Mouse (Mus musculus) kidney, postnatal 10 days (tissue): ENCODE results near the gene Mad1l1.

ENCODE experiments used
- DNase-seq: peaks from one replicate; pipeline ENCODE4 v3.0.0; 2021; ENCODE audit warnings: mixed read lengths

Mad1l1 gene

DNA sequence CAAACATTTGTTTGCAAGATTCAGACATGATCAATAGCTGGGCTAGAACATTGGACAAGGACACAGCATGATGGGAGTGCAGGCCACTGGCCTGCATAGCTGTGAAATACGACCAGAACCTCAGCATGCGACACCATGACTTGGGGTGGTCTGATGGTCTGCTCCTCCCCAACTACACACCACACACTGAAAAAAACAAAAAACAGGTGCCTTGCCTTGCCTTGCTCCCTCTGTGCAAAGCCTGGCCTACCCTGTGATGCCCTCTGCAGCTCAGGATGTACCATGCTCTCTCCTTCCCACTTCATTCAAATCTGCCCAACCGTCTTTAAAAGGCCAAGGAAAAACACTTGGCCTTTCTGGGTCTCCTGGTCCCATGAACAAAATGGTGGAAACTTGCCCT lies 63.3 kb downstream of the Mad1l1 start:
- no peak for DNase-seq

DNA sequence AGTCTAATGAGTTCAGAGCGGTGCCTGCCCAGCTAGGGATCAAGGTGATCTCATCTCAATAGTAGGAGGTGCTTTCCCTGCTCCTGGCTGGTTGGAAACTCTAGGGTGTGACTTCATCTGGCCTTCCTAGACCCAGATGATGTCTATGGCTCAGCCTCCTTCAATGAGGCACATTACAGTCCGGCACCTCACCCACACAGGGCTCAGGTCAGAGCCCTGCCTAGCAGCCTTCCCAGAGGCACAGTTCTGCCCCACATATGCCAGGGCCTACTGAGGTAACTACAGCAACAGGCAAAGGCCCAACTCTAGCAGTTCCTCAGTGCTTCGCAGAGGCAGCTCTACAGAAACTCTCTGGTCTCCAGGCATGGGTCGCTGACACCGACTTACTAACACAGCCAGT lies 63.9 kb downstream of the Mad1l1 start:
- DNase-seq = no peak

DNA sequence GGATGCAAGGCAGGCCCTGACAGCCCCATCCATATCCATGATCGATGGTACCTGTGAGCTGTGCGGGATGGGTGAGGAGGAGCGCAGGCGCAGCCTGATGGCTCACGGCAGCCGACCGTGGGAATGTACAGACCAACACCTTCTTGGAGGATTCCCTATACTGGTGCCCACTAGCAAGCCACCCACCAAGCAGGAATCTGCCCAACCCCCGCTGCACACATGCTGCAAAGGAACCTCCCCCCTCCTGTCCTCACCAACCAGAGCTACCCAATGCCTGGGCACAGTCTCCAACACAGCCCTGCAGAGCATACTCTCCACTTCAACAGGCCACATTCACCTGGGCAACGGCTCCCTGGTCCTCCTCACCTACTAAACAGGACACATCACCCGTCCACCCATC lies 64.7 kb downstream of the Mad1l1 start:
- no peak for DNase-seq

DNA sequence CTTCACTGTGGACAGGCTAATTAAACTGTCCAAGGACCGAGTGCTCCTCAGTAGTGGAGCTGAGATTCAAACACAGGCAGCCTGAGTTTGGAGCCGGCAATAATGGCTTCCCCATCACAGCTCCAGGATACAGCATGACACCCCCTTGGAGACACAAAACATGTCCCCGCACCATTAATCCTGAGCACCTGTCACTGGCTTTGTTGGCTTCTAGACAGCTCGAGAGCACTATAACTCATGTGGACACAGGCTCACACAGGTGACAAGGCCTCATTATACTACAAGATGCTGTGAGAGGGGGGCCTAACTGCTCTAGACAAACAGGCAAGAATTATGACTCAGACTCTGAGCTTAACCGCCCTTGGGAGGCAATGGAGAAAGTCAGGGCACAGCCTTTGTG lies 66.1 kb downstream of the Mad1l1 start:
- DNase-seq = no peak

DNA sequence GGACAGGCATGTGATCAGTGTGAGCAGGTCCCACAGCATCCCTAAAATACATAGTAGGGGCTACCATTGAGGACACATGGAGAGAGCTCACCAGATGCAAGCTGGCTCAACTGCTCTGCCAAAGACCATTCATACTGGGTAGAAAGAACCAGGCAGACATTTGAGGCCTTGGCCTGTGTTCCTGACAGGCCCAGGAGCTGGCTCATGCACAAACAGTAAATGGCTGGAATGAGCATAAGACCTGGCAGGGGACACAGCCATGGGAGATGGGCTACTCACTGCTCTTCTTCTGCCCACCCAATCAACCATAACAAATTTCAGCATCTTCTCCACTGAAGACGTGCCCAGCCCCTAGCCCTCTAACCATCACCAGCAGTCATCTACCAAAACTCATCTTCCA lies 66.7 kb downstream of the Mad1l1 start:
- no peak for DNase-seq

DNA sequence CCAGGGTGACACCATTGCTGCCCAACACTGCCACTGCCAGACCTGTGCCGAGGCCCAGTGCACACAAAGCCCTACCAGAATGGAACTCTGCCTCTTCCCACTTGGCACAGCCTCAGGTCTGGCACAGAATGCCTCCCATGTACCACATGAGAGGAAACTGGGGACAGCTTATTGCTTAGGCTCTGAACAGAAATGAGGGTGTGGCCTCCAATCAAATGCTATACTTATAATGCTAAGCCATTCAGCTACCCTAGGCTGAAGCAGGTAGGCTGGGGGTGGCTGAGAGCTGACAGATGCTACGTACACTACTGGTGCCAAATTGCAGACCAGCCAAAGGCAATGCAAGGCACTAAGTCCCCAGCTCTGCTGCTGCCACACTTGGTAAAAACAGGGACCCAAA lies 69.4 kb downstream of the Mad1l1 start:
- DNase-seq = no peak

DNA sequence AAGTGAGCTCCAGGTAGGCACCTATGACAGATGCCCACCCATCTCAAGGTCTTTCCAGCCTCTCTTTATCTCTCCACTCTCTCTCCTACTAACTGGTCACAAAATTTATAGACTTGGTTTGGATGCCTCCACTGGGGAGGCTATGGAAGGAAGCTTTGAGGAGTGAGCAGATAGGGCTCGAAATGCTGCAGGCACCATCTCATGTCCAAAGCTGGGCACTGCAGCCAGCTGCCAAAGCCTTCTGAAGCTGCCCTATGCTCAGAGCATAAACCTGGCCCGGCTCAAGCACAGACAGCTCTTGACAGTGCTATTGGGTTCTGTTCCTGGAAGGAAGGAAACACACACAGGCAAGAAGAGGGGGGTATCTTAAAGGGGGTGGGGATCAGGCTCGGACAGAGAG lies 71.0 kb downstream of the Mad1l1 start:
- no peak for DNase-seq

DNA sequence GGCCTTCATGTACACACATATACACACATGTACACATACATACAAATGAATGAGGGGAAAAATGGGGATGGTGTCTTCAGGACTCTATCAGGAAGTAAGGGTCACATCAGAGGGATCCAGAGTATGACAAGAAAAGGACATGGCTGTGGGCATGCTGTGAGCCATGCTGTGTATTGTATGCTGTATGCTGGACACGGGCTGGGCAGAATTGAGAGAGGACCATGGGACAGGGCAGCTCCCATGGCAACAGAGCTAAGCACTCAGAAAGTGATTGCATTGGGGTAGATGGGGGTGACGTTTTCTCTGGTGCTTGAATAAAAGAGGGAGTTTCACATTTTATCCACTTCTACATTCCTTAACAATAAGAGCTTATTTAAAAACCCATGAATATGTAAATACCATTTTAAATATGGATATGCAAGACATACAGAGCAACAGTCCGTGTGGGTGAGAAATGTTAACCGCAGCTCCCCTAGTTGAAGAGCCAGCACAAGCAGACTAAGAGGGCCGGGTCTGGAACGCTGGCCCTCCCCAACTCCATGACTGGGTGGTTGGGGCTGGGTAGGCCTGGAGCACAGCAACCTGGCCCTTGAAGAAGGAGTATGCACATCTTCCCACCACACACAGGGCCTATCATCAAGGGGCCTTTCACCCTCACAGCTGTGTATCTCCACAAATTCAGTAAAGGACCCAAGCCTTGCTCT lies 71.8 kb downstream of the Mad1l1 start:
- no peak for DNase-seq

DNA sequence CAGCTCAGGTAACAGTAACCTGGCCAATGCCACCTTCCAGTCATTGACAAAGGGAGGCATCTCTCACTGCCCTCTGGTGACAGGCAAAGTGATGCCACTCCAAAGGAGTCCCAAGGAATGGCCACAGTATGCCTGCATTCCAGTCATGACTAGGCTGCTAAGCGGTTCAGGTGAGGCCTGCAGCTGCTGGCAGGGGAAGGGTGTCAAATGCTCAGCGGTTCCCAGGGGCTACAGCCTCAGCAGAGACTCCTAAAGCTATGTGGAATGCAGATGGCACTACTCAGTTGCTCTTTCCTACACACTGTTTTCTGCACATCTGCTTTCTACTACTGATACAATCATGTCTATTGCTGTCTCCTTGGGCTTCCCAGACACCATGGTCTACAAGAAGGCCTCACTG lies 73.3 kb downstream of the Mad1l1 start:
- no peak for DNase-seq

DNA sequence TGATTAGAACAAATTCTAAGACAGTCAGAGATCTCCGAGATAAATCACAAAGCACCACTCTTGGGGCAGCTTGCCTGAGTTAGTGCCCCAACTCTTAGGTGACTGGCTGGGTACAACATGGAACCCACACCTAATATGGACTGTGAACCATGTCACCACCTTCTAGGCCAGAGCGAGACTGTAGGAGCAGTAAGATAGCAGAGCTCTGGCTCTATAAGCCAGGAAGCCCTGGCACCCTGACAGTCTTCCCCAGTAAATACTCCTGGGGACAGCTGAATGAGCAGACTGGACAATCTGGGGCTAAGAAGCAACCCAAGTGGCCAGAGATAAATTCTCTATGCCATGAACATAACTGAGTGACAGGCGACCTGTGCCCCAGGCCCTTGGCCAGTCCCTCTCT lies 81.1 kb downstream of the Mad1l1 start:
- DNase-seq = no peak

DNA sequence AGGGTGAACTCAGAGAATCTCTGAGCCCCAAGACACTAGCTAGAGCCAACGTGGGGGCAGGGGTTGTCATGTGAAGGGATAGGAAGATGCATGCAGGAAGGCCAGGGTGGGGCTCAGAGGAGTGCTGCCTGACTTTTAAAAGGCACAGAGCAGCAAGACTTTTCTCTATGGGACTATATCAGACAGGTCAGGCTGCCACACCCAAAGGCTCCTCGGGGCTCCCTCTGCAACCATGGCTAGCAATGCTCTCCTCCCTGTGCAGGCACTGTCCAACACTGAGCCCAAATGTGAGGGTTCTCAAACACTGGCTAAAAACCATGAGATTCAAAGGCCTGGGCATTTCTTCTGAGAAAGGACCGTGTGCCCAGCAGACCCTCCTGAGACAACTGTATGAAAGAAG lies 82.5 kb downstream of the Mad1l1 start:
- no peak for DNase-seq

DNA sequence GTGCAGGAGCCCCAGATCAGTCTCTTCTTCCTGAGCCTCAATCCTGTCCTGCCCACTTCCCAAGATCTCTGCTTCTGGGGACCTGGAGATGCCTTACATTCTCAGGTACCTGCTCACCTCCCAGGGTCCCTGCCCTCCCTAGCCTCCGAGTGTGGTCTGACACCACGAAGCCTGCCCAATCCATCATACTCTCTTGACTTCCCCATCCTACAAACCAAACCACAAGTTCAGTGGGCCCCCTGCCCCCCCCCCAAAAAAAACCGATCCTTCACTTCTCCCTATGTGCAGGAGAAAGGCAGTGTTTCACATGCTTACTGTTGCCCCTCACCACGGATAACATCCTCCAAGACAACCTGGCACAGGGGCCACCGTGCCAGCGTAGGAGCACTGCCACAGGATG lies 90.5 kb downstream of the Mad1l1 start:
- DNase-seq = no peak

DNA sequence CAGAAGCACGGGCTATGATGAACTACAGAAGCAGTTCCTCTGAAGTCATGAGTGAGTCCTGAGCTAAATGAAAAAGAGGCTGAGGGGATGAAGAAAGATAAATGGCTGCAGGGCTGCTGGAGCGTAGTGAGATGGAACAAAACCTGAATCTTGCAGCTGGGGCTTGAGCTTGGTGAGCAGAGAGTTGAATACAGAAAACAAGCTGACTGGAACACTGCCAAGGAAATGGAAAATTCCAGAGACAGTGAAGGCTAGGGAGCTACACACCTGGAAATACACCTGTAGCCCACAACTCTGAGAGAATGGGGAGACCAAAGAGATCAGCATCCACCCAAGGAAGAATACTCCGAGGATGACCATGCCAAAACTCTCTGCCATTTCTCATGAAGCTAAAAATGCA lies 93.0 kb downstream of the Mad1l1 start:
- DNase-seq = no peak

DNA sequence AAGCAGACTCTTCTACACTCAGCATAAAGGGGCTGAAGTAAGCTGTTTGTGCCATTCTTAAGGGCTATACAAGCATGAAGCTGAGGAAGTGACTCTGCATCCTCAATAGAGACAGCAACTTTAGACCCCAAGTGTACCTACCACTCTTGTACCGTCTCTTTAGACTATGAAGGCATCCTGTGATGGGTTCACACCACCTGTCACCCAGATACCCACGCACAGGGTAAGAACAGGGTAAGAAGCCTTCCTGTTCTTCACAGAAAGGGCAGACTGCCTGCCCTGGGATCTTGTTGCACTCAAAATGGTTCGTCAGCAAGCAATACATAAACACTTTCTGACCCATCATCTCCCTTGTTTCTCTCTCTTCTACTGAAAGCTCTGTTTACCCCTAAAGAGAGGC lies 94.5 kb downstream of the Mad1l1 start:
- DNase-seq = no peak

DNA sequence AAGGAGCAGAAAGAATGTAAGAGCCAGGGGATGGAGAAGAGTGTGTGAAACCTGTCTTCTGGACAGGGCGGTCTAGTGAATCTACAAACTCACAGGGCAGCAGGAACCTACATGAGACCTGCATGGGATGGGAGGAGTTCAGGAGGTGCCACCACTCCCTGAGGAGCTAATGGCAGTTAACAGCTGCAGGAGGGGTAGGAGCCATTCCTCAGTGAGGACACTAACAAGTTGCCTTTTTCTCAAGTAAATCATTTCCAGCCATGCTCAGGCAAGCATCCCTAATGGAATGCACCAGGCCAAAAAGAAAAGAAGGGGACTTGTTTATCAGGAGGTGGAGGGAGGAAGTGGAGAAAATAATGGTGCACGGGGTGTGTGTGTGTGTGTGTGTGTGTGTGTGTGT lies 95.5 kb downstream of the Mad1l1 start:
- DNase-seq = no peak

DNA sequence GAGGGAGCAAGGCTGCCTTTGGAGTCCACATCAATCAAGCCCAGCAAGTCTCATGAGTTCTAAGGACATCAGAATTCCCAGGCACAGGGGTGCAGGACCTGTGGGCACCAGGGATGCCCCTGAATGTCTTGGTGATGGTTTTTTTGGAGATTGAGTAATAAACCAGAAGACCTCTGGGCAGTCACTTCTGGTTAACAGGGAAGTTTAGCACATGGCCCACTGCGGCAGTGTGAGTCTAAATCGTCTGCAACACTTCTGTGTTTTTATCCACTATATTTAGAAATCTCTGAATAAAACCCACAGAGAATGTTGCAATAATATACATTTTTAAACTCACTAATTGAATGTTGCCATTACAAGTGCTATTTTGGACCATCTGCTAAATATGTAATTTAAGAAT lies 96.2 kb downstream of the Mad1l1 start:
- DNase-seq = no peak

DNA sequence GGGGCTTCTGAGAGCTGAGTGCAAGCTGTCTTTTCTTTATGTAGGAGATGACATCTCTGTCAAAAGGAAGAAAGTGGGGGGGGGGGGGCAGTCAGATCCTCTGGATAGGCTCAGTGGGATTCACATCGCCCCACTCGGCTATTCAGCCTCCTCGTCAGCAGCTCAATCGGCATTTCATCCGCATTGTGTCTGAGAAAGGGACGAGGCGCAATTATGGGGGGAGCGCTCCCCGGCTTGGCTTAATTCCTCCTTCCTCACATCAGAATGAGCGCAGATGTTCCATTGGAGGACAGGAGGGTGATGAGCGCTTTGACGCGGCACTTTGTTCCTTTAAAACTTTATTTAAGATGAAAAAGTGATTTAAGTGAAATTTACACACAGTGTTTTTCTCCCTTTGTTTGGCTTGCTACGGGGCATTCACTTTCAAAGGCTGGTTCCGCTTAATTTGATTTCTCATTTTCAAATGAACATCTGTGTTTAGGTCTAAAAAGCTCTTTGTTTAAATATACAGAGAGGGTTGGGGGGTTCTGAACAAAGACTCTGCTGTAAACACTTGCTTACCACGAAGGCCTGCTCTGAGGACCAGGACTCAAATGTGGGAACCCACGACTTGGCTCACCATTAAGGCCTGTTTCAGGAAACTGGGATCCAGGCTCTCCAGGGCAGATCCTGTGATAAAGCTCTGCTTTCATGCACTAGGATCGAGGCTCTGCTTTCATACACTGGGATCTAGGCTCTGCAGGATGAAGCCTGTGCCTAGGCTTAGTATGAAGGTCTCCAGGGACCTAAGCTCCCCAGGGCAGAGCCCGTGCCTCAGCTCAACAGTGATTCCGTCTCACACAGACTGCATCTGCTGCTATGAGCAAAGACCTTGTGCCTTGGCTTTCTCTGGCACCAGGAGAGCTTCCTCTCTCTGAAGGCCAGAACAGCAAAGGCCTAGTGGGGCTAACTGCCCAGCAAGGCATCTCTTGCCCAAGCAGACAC lies 98.0 kb downstream of the Mad1l1 start:
- DNase-seq = no peak

DNA sequence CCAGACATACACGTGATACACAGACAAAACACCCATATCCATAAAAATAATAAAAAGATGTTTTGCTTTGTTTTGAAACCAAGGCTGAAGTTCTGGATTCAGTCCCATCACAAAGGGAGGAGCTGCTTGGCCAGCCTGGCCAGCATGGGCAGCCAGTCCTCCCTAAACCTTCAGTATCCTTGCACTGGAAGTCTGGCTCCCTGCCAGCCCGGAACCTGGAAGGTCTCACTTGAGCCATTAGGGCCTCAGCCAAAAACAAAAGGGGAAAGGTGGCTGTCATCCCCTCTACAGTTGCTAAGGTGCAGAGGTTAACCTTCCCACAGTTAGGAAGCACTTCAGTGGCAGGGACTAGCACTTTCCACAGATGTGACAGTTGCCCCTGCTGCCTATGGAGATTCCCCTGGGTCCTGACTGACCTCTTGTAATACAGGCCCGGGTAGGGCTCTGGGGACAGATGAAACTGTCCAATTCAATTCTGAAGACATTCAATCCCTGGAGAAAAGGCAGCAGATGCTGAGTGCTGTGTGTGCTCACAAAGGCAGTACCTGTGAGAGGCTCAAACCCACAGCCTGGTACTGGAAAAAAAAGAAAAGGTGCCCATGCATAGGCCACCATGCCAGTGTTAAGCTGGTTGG lies 100.2 kb downstream of the Mad1l1 start:
- DNase-seq = peak; percentile 59

DNA sequence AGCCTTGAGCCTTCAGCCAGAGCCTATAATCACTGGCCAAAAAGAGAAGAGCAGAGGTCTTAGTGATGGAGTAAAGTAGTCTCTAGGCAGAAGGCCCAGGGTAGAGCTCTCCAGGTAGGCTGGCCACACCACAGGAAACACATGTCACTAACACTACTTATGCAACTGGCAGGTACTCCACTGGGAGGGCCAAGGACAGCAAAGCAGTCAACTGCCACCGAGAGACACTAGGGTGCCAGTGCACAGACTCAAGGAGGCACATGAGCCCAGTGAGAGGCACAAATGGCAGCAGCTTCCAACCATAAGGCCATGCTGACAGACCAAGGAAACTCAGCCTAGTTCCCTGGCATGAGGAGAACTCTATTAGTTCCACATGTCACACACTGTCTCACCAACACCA lies 102.1 kb downstream of the Mad1l1 start:
- DNase-seq = no peak

DNA sequence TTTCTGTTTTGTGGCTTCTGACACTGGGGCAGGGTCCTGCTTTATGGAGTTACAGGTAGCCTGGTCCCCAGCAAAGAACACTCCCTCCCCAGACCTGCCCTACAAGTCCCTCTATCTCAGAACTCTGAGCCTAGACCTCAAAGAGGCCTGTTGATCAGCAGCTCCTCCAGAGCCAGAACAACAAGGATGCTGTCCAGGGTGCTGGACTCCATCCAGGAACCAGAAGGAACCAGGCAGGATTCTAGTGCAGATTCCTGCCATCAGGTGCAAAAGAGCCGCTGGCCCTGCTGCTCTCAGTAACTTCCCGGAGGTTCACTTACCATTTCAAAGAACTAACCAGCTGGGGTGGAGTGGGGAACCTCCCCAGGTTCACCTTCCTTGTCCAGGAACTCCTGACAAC lies 103.5 kb downstream of the Mad1l1 start:
- DNase-seq = peak; percentile 76

DNA sequence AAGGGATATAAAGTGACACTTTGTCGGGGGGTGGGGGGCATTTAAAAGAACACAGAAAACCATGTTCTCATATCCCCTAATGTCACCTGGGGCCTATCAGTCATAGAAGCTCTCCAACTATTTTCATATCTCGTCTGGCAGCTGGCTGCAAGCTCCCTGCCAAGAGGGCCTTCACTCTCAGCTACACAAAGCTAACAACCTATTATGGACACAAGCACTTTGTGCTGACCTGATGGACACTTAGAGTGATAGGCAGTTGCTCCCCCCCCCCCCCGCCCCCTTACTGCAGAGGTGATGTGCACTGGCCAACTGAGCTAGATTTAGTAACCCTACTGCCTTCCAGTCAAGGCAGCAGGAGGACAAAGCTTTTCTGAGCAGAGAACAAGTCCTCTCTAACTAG lies 104.3 kb downstream of the Mad1l1 start:
- no peak for DNase-seq

DNA sequence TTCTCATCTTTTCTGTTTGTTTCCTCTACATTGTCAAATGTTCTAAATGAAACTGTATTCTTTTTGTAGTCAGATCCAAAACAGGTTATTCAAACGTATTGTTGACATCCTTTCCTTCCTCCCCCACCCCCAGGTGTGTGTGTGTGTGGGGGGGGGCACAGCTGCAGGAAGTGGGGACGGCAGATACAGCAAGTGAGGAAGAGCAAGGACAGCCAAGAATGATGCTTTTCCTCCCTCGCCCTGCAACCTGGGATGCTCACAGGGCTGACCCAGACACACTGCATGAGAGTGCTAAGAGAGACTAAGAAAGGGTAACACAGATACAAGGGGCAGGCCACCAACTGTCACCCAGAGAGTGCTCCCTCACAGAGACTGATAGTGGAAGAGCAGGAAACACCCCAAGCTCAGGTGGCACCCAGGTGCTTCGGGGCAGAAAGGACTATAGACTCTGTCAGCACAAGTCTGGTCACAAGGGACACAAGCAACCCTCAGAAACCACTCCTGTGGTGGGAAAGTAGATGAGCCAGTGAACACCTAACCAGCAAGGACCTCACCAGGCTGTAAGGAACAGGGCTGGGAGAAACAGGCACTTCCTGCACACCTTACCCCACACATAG lies 105.8 kb downstream of the Mad1l1 start:
- no peak for DNase-seq

DNA sequence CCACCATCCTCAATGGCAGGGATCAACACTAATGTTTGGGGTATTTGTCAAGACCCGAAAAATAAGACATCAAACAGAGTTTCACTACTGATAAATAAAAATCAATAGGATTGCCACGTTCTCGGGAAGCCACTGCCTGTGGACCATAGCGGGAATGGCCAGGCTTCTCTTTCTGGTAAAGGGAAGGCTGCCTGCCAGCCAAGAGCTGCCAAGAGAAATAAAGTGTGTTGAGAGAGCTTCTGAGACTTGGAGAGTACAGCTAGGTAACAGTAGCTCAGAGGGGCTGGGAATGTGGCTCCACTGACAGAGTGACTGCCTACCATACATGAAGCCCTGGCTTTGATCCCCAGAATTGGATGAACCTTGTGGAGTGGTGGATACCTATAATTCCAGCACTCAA lies 108.4 kb downstream of the Mad1l1 start:
- DNase-seq = no peak
